Mouse (Mus musculus) lung, postnatal 0 days (tissue): ENCODE results near the gene Cdk6. TPM values are rescaled to one million over a fixed set of nuclear protein-coding genes. Genes with fewer than 3 reads are reported as not detected.
A peak's percentile ranks its signal among the peaks of the same experiment; 100 is the strongest.
"Not testable (repeated sequence)": the region's sequence is repeated elsewhere in the genome, so short reads cannot be mapped to it uniquely, and the experiment has no call there.

Experiments
- ATAC-seq: fragments of 200-750 bp; cut with Nextera tagmentation; 2 replicates; pipeline ENCODE4 v1.8.0; 2017; ENCODE audit warnings: moderate library complexity
- DNase-seq: peaks from one replicate; pipeline ENCODE4 v3.0.0-alpha.2; 2016; ENCODE audit warnings: low spot score
- H3K27ac ChIP-seq: fragments of 300-500 bp; sonication (generic); 2 replicates; pipeline ENCODE4 v1.5.1; 2014; ENCODE audit warnings: antibody characterized with exemption, mild to moderate bottlenecking, low read length, mixed read lengths
- H3K27me3 ChIP-seq: fragments of 300-500 bp; sonication (generic); replicated peaks from 2 replicates; pipeline ENCODE4 v1.6.1; 2014; ENCODE audit warnings: low read length, mixed read lengths; ENCODE audit not compliant: insufficient read depth
- H3K36me3 ChIP-seq: fragments of 300-500 bp; sonication (generic); 2 replicates; pipeline ENCODE4 v1.6.1; 2014; ENCODE audit warnings: low read length, mixed read lengths; ENCODE audit not compliant: insufficient read depth
- H3K4me1 ChIP-seq: fragments of 300-500 bp; sonication (generic); 2 replicates; pipeline ENCODE4 v1.6.1; 2014; ENCODE audit warnings: antibody characterized with exemption, low read depth, low read length, mixed read lengths; ENCODE audit not compliant: insufficient read depth
- H3K4me2 ChIP-seq: fragments of 300-500 bp; sonication (generic); replicated peaks from 2 replicates; pipeline ENCODE4 v1.6.1; 2014; ENCODE audit warnings: low read depth, mild to moderate bottlenecking, low read length, moderate library complexity, mixed read lengths
- H3K4me3 ChIP-seq: fragments of 300-500 bp; sonication (generic); 2 replicates; pipeline ENCODE4 v1.5.1; 2014; ENCODE audit warnings: low read depth, low read length
- H3K9ac ChIP-seq: fragments of 300-500 bp; sonication (generic); replicated peaks from 2 replicates; pipeline ENCODE4 v1.6.1; 2014; ENCODE audit warnings: low read depth, mild to moderate bottlenecking
- H3K9me3 ChIP-seq: fragments of 300-500 bp; sonication (generic); 2 replicates; pipeline ENCODE4 v1.6.1; 2016; ENCODE audit warnings: low read length, mixed read lengths
- CTCF ChIP-seq: IDR thresholded peaks from 2 replicates; pipeline ENCODE4 v1.5.1; 2016; ENCODE audit warnings: antibody characterized with exemption, mild to moderate bottlenecking
- EP300 ChIP-seq: IDR thresholded peaks from 2 replicates; pipeline ENCODE4 v1.6.1; 2016; ENCODE audit warnings: antibody characterized with exemption, mild to moderate bottlenecking, control low read depth
- WGBS: fragments of 180-500 bp; shearing (Covaris S2); extraction: QIAGEN DNeasy Blood & Tissue Kit; methylation state at CpG from one replicate; pipeline ENCODE4 v1.1.7; 2014; 5-methylcytosine and 5-hydroxymethylcytosine counted together
- polyA plus RNA-seq: library from polyadenylated mRNA; unstranded; fragments of >200 nt; fragmentation: Nextera tagmentation; extraction: Ambion mirVana; gene quantifications from 2 replicates; pipeline ENCODE4 v1.2.1, GENCODE M21; 2015

Cdk6 gene
- polyA plus RNA-seq, 1 experiment from 2014 or later: 19.7 TPM

DNA sequence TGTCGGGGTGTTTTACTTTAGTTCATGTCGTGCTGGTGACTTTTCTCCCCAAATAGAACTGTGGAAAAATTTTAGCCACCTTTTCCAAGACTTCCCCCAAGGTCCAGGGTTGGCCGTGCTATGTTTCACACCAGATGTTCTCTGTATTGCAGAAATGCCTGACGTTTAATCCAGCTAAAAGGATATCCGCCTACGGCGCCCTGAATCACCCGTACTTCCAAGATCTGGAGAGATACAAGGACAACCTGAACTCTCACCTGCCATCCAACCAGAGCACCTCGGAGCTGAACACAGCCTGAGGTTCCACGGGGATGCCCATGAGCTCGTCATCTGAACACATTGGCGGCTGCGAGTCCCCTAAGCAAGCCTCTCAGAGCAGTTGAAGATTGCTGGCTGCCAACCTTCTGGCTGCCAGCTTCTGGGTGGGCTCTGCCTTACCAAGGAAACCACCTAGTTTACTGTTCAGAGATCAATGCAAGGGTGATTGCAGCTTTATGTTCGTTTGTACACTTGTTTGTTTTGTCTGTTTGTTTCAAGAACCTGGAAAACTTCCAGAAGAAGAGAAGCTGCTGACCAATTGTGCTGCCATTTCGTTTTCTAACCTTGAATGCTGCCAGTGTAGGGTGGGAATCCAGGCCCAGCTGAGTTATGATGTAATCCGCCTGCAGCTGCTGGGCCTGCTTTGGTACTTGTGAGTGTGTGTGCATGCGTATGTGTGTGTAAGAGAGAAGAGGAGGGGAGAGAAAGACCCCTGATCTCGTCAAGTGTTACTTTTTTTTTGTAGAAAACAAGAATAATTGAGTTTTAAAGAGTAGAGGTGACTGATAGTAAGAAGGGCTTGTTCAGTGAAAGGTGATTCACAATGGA lies 179.4 kb downstream of the Cdk6 start:
- no peak for DNase-seq
- ATAC-seq: no peak
- WGBS: 83% methylated on average over 18 of the region's 18 CpGs
- no peak overlapping the region for H3K9ac ChIP-seq
- H3K27me3 ChIP-seq: no peaks in the 10 kb centered on the region
- no peak for TF ChIP-seq EP300
- TF ChIP-seq CTCF: no peak
- H3K4me1 ChIP-seq: no peaks in the 10 kb centered on the region
- H3K36me3 ChIP-seq: no peaks in the 10 kb centered on the region
- no peak overlapping the region for H3K4me2 ChIP-seq
- H3K4me3 ChIP-seq: no peak overlapping the region
- H3K9me3 ChIP-seq: no peaks in the 10 kb centered on the region
- H3K27ac ChIP-seq: no peak overlapping the region

GRCm38 (mm10) chr5:3521741-3522140 lies 180.5 kb downstream of the Cdk6 start:
- Histone ChIP-seq H3K9ac (no peak overlapping the region), H3K9me3 (no peaks in the 10 kb centered on the region), H3K36me3 (no peaks in the 10 kb centered on the region), H3K4me2 (no peak overlapping the region), H3K27ac (no peak overlapping the region), H3K27me3 (no peaks in the 10 kb centered on the region), H3K4me1 (no peaks in the 10 kb centered on the region), H3K4me3 (no peak overlapping the region)
- 90% methylated on average over 12 of the region's 12 CpGs for WGBS
- no peak for ATAC-seq
- DNase-seq: no peak
- no peak for TF ChIP-seq EP300
- TF ChIP-seq CTCF: no peak

DNA sequence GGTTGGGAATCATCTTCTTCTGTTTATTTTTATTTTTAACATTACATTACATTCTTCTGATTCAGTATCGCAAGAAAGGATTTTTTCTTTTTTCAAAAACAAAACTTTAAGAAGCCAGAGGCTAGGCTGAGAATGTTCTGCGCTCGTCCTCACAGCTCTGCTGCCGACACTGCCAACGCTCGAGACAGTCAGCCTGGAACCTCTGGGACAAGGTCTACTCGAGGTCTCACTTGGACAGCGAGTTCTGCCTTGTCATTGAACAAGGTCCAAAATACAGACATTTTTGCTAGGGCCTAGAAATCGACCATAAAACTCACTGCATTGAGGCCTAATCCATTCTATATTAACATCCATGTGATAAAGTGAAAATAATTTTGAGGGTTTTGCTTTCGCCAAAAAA lies 181.5 kb downstream of the Cdk6 start:
- Histone ChIP-seq H3K27me3 (no peaks in the 10 kb centered on the region), H3K4me3 (no peak overlapping the region), H3K9me3 (no peaks in the 10 kb centered on the region), H3K4me2 (no peak overlapping the region), H3K9ac (no peak overlapping the region), H3K27ac (no peak overlapping the region), H3K4me1 (no peaks in the 10 kb centered on the region), H3K36me3 (no peaks in the 10 kb centered on the region)
- DNase-seq (no peak), ATAC-seq (no peak)
- TF ChIP-seq CTCF (no peak), EP300 (no peak)
- WGBS: 90% methylated on average over 10 of the region's 10 CpGs

GRCm38 (mm10) chr5:3527041-3527691 lies 185.9 kb downstream of the Cdk6 start:
- no peaks in the 10 kb centered on the region for H3K27me3 ChIP-seq
- no peaks in the 10 kb centered on the region for H3K4me1 ChIP-seq
- TF ChIP-seq EP300: no peak
- TF ChIP-seq CTCF: no peak
- H3K9ac ChIP-seq: no peak overlapping the region
- no peaks in the 10 kb centered on the region for H3K9me3 ChIP-seq
- 59% methylated on average over 5 of the region's 5 CpGs for WGBS
- no peak for DNase-seq
- H3K27ac ChIP-seq: no peak overlapping the region
- ATAC-seq: peak; percentile 30; the same call in 1 of the 2 replicates
- H3K4me2 ChIP-seq: no peak overlapping the region
- H3K4me3 ChIP-seq: no peak overlapping the region
- H3K36me3 ChIP-seq: no peaks in the 10 kb centered on the region

DNA sequence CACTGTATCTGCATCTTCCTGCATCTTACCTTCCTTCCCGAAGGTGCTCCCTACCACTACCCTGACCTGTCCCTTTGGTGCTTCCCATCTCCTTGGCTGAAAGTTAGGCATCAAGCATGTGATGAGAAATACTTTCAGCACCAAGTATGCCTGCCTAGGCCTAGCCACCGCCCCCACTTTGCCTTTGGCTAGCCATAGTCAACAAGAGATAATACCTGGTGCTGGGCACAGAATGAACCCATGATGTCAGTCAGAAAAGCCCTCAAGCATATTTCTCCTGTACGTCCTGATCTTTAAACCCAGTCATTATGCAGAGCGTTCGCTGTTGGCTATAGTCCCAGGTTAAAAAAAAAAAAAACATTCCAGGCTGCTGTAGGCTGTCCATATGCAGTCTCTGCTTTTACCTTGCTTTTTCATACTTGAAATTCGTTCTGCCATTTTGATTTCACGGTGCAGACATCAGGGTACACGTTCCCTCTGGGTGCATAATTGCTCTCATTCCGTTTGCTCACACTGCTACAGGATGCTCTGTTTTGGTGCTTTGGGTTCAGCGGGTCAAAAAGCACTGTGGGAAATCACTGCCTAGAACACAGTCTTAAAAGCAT lies 188.4 kb downstream of the Cdk6 start:
- DNase-seq (no peak), ATAC-seq (no peak)
- H3K27ac ChIP-seq: no peak overlapping the region
- H3K4me3 ChIP-seq: no peak overlapping the region
- H3K27me3 ChIP-seq: no peaks in the 10 kb centered on the region
- no peaks in the 10 kb centered on the region for H3K36me3 ChIP-seq
- H3K9me3 ChIP-seq: no peaks in the 10 kb centered on the region
- H3K4me1 ChIP-seq: no peaks in the 10 kb centered on the region
- no peak for TF ChIP-seq EP300
- TF ChIP-seq CTCF: no peak
- no peak overlapping the region for H3K4me2 ChIP-seq
- H3K9ac ChIP-seq: no peak overlapping the region
- 71% methylated on average over 10 of the region's 10 CpGs for WGBS

DNA sequence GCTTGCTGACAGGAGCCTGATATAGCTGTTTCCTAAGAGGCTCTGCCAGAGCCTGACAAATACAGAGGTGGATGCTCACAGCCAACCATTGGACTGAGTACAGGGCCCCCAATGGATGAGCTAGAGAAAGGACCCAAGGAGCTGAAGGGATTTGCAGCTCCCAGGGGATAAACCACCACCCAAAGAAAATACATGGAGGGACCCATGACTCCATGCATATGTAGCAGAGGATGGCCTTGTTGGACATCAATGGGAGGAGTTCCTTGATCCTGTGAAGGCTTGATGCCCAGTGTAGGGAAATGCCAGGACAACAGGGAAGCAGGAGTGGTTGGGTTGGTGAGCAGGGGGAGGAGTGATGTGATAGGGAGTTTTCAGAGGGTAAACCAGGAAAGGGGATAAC lies 190.8 kb downstream of the Cdk6 start:
- not testable (repeated sequence) for H3K4me1 ChIP-seq, ATAC-seq

More for the DNA sequence above, 190.8 kb downstream of the Cdk6 start:
- not testable (repeated sequence) for H3K27ac ChIP-seq, H3K36me3 ChIP-seq, H3K9ac ChIP-seq, DNase-seq, H3K4me2 ChIP-seq, H3K27me3 ChIP-seq, H3K4me3 ChIP-seq, H3K9me3 ChIP-seq
